Mouse (Mus musculus) brain, embryonic 14.5 days (tissue): ENCODE data around the gene Gm28230.
A peak's percentile ranks its signal among the peaks of the same experiment; 100 is the strongest.

Experiments used
- CTCF ChIP-seq: fragments of 200-500 bp; IDR thresholded peaks from 2 replicates; pipeline ENCODE4 v1.5.1; 2012; ENCODE audit warnings: inconsistent platforms, mild to moderate bottlenecking, moderate library complexity, borderline replicate concordance; ENCODE audit not compliant: insufficient read depth, insufficient read length; ENCODE audit errors: extremely low read depth
- POLR2A ChIP-seq: fragments of 200-500 bp; IDR thresholded peaks from 2 replicates; pipeline ENCODE4 v1.6.1; 2012; ENCODE audit warnings: mild to moderate bottlenecking, inconsistent platforms, borderline replicate concordance; ENCODE audit not compliant: poor library complexity, insufficient read depth, insufficient read length, severe bottlenecking; ENCODE audit errors: extremely low read depth

DNA sequence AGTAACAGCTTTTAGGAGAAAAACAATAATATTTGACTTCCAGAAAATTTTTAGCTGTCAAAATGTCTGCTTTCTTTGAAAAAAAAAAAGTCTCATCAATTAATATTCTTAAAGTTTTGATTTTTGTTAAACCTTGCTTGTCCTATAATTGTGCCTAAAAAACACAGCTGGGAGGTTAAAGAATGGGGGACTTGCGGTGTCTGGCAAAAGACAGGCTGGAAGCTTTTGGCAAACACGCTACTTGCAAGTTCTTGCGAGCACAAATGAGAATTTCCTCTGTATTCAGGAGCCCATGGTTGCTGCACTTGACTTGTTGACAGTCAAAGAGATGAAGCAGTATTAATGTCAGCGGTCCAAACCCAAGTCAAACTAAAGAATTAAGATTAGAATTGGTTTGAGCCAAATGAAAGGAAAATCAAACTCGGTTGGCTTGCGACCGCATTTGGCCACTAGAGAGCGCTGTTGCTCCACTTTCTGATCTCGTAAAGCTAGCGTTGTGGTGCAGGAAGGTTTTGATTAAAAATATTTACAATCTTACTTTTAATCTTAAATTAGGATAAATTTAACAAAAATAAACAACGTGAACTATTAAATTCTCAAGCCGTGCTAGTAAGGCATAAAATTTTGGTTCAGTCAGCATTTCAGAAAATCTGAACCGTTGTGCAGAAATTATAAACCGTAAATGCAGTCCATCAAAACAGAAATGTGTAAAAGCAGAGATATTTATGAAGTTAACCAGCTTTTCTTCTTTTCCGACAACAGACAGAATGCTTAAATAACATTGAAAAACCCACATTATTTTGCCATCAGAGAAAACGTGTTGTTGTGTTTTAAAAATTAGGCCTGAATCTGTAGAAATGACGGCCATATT, 24.3 kb upstream of the Gm28230 start:
- no peak for TF ChIP-seq POLR2A
- peak; percentile 95 for TF ChIP-seq CTCF
